Mouse (Mus musculus): Measurements from ENCODE around the gene Col1a2.

Gene Col1a2

GRCm38 (mm10) chr6:4504603-4505131 is at the start of gene Col1a2:
Col1a2 (plus strand) TSS chr6:4504814.
- no peak for DNase-seq

DNA sequence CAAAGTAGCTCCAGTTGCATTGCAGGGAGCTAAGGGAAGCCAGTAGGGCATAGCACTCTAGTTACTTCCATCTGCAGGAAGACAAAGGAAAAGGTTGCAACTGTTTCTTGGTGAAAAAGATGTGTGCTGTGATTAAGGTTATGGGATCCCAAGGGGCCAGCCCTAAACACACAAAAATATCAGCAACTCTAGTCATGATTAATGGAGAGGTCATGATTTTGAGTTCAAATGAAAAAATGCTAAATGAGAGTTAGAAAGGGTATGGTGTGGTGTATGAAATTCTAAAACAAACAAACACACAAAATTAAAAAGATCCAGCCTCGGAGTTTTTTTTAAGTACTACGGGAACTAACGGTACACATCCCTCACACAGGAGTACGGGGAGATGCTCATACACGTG is 49.1 kb upstream of the Col1a2 start:
- DNase-seq: no peak

DNA sequence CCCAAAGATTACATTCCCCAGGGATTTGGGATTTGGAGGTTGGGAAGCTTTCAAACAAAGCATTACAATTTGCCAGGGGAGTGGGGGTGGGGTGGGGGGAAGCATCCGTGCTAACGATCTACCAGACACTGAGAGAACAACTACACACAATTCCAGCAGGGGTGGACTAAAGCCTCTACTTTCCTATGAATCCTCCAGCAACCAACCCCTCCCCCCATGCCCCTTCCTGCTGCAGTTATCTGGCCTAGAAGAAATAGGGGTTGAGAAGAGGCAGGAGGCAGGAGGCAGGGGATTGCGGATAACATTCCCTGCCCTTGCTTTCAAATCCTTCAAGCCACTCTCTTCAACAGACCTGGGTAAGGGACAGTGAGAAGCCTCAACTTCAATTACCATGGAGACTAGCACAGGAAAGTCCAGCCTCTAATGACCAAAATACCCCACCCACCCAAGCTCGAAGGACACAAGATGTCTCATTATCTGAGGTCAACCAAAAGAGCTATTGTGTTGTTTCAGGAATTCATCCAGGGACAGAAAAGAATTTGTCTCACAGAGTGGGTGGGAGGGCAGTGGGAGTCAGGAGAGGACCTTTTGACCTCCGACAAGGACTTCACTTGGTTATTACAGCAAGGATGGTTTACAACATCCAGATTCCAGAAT is 48.5 kb upstream of the Col1a2 start:
- DNase-seq: no peak

DNA sequence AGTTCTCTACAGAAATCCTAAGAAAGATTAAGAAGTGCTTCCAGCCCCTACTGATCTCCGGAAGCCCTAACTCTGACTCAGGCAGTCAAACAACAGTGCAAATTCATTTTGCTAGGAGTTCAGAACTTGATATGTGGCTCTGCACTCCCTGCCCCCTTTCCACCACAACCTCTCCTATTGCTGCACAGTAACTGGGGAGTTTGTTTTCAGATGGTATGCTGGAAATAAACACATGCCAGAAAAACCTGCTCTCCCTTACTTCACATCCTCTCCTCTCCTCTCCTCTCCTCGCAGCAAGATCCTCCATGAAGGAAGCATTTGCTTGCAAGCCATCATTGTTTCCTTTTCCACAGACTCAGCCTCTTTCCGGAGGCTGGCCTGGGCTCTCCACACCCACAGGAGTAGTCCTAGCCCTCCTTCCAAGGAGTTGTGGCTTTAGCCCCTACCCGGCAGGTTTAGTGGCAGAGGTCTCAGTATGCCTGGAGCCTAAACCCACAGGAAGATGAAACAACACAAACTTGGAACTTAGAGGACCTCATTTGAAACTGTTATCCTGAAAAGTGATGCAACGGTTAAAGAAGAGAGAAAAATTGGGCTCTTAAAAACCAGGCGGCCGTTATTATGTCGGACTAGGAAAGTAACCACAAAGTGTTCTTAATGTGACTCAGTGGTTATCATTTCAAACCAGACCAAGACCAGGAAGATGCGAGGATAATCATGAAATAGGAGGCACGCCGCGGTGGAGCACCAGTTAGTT is 47.7 kb upstream of the Col1a2 start:
- DNase-seq: no peak

DNA sequence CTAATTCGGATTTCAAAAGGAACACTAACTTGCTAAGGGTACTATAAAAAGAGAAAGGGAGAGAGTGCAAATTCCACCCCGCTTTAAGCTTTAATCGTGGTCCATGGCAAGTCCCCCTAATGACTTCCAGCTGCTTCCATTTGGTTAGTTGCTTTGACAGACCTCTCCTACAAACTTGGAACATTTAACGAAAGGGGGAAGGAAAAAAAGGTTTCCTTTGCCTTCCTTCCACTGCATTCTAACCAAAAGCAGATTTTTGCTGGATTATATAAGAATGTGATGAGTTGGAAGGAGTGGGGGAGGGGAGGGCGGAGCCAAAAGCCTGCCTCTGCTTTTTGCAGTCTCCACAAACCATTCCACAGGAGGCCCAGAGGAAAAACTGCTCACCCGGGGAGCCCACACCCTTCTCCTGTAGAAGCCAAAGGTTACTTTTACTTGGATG is 47.0 kb upstream of the Col1a2 start:
- no peak for DNase-seq

DNA sequence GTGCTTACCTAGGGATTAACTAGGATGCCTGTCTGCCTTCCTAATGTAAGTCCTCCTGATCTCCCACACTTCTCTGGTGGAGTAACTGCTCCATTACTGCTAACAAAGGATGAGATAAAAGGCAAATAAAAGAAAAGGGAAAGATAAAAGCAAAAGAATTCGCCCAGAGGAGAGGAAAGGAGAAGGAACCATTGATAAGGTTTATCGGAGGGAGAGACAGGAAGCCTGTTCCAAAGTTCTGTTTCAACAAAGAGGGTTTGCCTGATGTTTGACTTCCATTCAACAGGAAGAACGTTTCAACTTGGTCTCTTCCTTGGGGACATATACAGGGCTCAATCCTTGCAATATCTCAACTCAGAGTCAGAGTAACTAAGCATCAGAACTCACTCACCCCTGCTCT is 39.3 kb upstream of the Col1a2 start:
- no peak for DNase-seq

GRCm38 (mm10) chr6:4483577-4483936 is 21.1 kb upstream of the Col1a2 start:
- no peak for DNase-seq

GRCm38 (mm10) chr6:4483937-4484601 is 20.5 kb upstream of the Col1a2 start:
- no peak for DNase-seq

GRCm38 (mm10) chr6:4488349-4488748 is 16.3 kb upstream of the Col1a2 start:
- DNase-seq: no peak

DNA sequence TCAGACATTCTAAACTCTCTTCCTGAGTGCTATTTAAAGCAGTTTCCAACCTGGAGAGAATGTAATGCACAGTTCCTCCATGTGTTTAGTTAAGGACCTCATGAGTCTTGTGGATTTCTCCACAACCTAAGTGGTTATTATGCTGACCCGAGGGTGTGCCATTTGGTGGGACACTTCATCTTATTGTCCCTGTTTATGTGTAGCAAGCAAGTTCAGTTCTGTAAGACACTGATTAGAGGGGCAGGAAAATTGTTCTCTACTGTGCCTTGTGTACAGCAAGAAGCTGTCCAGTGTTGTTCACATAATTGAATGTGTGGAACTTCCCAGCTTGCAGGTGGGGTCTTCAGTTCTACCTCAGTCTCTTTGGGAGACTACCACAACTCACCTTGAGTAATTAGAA is 15.6 kb upstream of the Col1a2 start:
- no peak for DNase-seq

DNA sequence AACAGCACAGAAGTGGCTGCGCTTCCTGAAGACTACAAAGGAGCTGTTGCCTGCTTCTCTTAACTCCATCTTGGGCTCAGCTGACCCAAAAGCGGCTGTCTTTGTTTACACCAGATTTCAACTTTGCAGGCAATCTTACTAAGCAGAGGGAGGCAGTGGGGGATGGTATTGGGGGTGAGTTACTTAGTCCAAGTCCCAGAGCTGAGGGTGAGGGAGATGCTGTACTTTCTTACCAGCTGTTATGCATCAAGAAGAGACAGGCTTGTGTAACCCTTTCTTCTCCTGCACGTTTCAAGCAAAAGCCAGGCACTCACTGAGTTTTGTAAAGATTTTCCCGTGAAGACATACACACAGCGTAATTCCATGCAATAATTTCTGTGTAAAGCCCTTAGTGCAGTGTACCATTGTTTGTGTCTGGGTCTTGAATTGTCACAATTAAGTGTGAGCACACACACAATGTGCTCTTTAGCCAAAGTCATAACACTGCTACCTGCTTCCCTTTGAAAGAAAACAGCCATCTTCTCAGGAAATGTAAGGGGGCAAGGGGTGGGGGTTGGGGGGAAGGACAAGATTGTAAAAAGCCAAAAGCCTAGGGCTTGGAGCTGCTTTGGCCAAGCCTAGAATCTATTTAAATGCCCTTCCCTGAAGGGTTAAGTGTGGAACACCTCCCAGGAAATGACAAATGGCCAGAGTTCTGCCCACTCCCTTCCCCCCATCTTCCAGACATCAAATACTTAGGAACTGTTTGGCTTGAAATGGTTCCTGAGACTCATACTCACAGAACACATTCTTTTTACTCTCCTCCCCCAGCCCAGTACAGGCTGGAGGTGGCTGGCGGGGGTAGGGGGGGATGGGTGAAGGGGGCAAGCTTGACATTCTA is 15.0 kb upstream of the Col1a2 start:
- no peak for DNase-seq

- no peak for DNase-seq
Measured at GRCm38 (mm10) chr6:4493666-4494065, 10.9 kb upstream of the Col1a2 start.

DNA sequence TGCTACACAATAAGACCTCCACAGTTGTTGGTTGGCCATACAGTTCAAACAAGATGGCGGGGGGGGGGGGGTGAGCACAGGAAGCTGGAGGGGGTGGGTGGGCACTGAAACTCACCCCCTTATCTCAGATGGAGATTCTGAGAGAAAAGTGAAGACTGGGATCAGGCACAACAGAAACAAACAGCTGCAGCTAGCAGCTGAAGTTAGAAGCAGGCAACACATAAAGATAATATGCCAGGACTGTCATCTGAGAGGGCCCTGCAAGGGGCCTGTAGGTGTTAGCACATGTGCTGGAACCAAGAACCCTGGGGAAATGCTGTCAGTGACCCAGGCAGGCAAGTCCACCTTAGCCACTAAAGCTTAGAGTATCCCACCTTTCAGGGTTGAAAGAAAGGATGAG is 8.2 kb upstream of the Col1a2 start:
- DNase-seq: no peak

DNA sequence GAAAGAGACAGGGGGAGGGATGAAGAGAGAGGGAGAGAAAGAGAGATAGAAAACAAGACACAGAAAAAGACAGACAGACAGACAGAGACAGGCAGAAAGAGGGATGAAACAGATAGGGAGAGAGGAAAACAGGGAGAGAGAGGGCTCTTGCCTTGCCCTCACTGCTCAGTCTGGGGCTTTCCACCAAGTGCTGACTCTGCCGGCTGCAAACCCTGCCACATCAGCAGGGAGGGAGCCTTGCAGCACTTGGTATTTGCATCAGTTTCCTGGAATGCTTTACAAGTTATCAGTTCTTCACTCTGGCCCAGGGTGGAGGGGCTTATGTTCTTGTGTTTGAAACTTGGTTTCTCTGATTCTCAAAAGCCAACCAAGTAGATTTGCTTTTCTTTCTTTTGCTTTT is 1.5 kb upstream of the Col1a2 start:
- no peak for DNase-seq

- no peak for DNase-seq
Measured at GRCm38 (mm10) chr6:4505158-4505997, 764 bp downstream of the Col1a2 start.

DNA sequence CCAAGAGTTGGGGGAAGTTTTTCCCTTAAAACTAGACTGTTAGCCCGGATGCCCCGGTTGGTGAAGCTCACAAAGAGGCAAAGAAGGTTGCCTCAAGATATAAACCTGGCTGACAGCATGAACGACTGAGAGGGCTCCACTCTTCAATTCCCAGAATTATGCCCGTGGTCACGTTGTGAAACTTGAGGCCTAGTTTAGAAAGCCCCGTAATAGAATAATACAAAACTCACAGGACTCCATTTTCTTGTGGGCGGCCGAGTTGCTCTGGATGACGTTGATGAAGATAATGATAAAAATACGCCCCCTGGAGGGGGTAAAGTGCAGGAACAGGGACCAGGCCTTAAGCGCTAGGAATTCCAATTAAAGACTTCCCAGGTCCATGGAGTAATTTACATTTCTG is 1.5 kb downstream of the Col1a2 start:
- DNase-seq: no peak

- no peak for DNase-seq
Measured at GRCm38 (mm10) chr6:4506791-4507190, 2.2 kb downstream of the Col1a2 start.

DNA sequence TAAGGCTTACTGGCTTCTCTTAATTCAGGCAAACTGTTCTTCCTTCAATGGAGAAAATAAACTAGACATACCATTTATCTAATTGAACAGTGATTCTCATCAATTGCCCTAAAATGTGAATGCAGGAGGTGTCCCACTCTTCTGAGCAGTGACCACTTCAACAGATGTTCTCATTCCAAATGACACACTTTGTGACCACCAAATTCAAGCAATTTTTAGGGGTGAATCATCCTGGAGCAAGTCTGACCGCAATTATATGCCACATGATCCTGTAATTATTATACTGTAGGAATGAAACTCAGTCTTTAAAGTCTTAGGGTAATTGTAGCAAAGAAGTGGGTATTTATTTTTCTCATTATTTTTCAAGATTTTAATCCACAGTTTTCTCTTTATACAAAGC is 2.7 kb downstream of the Col1a2 start:
- DNase-seq: no peak

- DNase-seq: no peak
Measured at GRCm38 (mm10) chr6:4508279-4508678, 3.7 kb downstream of the Col1a2 start.

GRCm38 (mm10) chr6:4509395-4509794 is 4.8 kb downstream of the Col1a2 start:
- no peak for DNase-seq

DNA sequence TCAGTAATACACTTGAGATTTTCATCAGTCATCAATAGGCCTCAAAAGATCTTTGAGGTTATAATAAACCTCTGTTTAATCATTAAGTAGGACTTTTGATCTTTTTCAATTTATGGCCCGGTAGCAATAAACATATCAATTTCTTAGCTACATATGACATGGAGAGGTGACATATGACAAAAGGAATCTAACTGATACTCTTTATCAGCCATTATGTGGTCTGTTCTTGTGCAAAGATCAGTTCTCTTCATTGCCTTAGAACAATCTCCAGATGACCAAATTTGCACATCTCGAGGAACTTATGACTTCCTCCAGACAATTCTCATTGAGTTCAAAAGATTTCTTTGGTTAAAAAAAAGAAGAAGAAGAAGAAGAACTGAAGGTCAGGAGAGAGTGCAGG is 10.1 kb downstream of the Col1a2 start:
- DNase-seq: no peak

- DNase-seq: no peak
Measured at GRCm38 (mm10) chr6:4521031-4521430, 16.4 kb downstream of the Col1a2 start.

Data from spleen, adult 18-20 months (tissue).